Mouse (Mus musculus): ENCODE results near the gene Cep131.

Gene Cep131

GRCm38 (mm10) chr11:120019542-120020440, 66.8 kb downstream of the Cep131 start:
- DNase-seq: no peak

GRCm38 (mm10) chr11:120017011-120017410, 69.6 kb downstream of the Cep131 start:
- DNase-seq: no peak

- DNase-seq: no peak
Observed at GRCm38 (mm10) chr11:120014758-120015157, 71.9 kb downstream of the Cep131 start.

Data from lung, postnatal 14 days (tissue).